Mouse (Mus musculus) kidney, embryonic 14.5 days (tissue): ENCODE results near the gene Dph7. TPM values are rescaled to one million over a fixed set of nuclear protein-coding genes. Genes with fewer than 3 reads are reported as not detected.

ENCODE experiments used
- ATAC-seq: fragments of 200-750 bp; cut with Nextera tagmentation; 2 replicates; pipeline ENCODE4 v1.8.0; 2017; ENCODE audit warnings: moderate number of reproducible peaks, mild to moderate bottlenecking, moderate TSS enrichment, moderate library complexity; ENCODE audit not compliant: low FRiP score, low TSS enrichment
- H3K27ac ChIP-seq: fragments of 300-500 bp; sonication (generic); 2 replicates; pipeline ENCODE4 v1.5.1; 2014; ENCODE audit warnings: low read depth, mild to moderate bottlenecking, low read length, moderate library complexity, mixed read lengths
- H3K27me3 ChIP-seq: fragments of 300-500 bp; sonication (generic); 2 replicates; pipeline ENCODE4 v1.6.1; 2014; ENCODE audit warnings: mild to moderate bottlenecking, low read length; ENCODE audit not compliant: control insufficient read depth, insufficient read depth
- H3K36me3 ChIP-seq: fragments of 300-500 bp; sonication (generic); 2 replicates; pipeline ENCODE4 v1.6.1; 2014; ENCODE audit warnings: low read length, mixed read lengths; ENCODE audit not compliant: control insufficient read depth, insufficient read depth
- H3K4me1 ChIP-seq: fragments of 300-500 bp; sonication (generic); 2 replicates; pipeline ENCODE4 v1.6.1; 2014; ENCODE audit warnings: low read length, mixed read lengths; ENCODE audit not compliant: control insufficient read depth, insufficient read depth
- H3K4me2 ChIP-seq: fragments of 300-500 bp; sonication (generic); replicated peaks from 2 replicates; pipeline ENCODE4 v1.6.1; 2014; ENCODE audit warnings: low read depth, mild to moderate bottlenecking, low read length
- H3K4me3 ChIP-seq: fragments of 300-500 bp; sonication (generic); 2 replicates; pipeline ENCODE4 v1.5.1; 2014; ENCODE audit warnings: mild to moderate bottlenecking, low read length
- H3K9ac ChIP-seq: fragments of 300-500 bp; sonication (generic); 2 replicates; pipeline ENCODE4 v1.6.1; 2014; ENCODE audit warnings: low read depth, mild to moderate bottlenecking, low read length, moderate library complexity
- H3K9me3 ChIP-seq: fragments of 300-500 bp; sonication (generic); 2 replicates; pipeline ENCODE4 v1.6.1; 2016; ENCODE audit warnings: low read length; ENCODE audit not compliant: control insufficient read depth
- WGBS: fragments of 180-500 bp; shearing (Covaris S2); extraction: QIAGEN DNeasy Blood & Tissue Kit; methylation state at CpG from one replicate; pipeline ENCODE4 v1.1.7; 2014; 5-methylcytosine and 5-hydroxymethylcytosine counted together
- polyA plus RNA-seq: library from polyadenylated mRNA; unstranded; fragments of >200 nt; fragmentation: Nextera tagmentation; extraction: Ambion mirVana; gene quantifications from 2 replicates; pipeline ENCODE4 v1.2.1, GENCODE M21; 2014

The Dph7 gene
- polyA plus RNA-seq, 1 experiment from 2014 or later, result 30.2 TPM

GRCm38 (mm10) chr2:24976960-24977359, 14.8 kb downstream of the Dph7 start:
- ATAC-seq, result no peak
- H3K27me3 ChIP-seq, result no peaks in the 10 kb centered on the region
- H3K4me1 ChIP-seq, result peaks cover 13% of the 10 kb centered on the region
- H3K4me3 ChIP-seq, result no peak overlapping the region
- WGBS, result 90% methylated on average over 5 of the region's 5 CpGs
- no peak overlapping the region for H3K4me2 ChIP-seq
- H3K9me3 ChIP-seq, result no peaks in the 10 kb centered on the region
- no peak overlapping the region for H3K27ac ChIP-seq
- H3K36me3 ChIP-seq, result peaks cover 15% of the 10 kb centered on the region
- no peak overlapping the region for H3K9ac ChIP-seq

- Histone ChIP-seq H3K27ac (no peak overlapping the region), H3K4me1 (no peaks in the 10 kb centered on the region), H3K4me3 (no peak overlapping the region), H3K9me3 (no peaks in the 10 kb centered on the region), H3K4me2 (no peak overlapping the region), H3K36me3 (no peaks in the 10 kb centered on the region), H3K9ac (no peak overlapping the region), H3K27me3 (no peaks in the 10 kb centered on the region)
- WGBS, result 42% methylated on average over 2 of the region's 2 CpGs
- ATAC-seq, result no peak
Measured at GRCm38 (mm10) chr2:24987762-24988161, 25.6 kb downstream of the Dph7 start.

- no peak overlapping the region for H3K4me2 ChIP-seq
- WGBS, result 88% methylated on average over 6 of the region's 6 CpGs
- H3K27me3 ChIP-seq, result no peaks in the 10 kb centered on the region
- no peak overlapping the region for H3K4me3 ChIP-seq
- no peak overlapping the region for H3K27ac ChIP-seq
- H3K36me3 ChIP-seq, result no peaks in the 10 kb centered on the region
- no peaks in the 10 kb centered on the region for H3K9me3 ChIP-seq
- no peak overlapping the region for H3K9ac ChIP-seq
- no peaks in the 10 kb centered on the region for H3K4me1 ChIP-seq
- ATAC-seq, result no peak
Measured at GRCm38 (mm10) chr2:24995332-24995731, 33.1 kb downstream of the Dph7 start.

- no peak overlapping the region for H3K9ac ChIP-seq
- H3K4me2 ChIP-seq, result no peak overlapping the region
- no peak for ATAC-seq
- no peaks in the 10 kb centered on the region for H3K9me3 ChIP-seq
- H3K27ac ChIP-seq, result no peak overlapping the region
- WGBS, result 89% methylated on average over 2 of the region's 2 CpGs
- no peak overlapping the region for H3K4me3 ChIP-seq
- H3K27me3 ChIP-seq, result no peaks in the 10 kb centered on the region
- H3K4me1 ChIP-seq, result no peaks in the 10 kb centered on the region
- H3K36me3 ChIP-seq, result no peaks in the 10 kb centered on the region
Measured at GRCm38 (mm10) chr2:24996471-24996870, 34.3 kb downstream of the Dph7 start.

GRCm38 (mm10) chr2:25000544-25001235, 38.5 kb downstream of the Dph7 start:
- H3K4me3 ChIP-seq, result no peak overlapping the region
- 79% methylated on average over 3 of the region's 3 CpGs for WGBS
- H3K9ac ChIP-seq, result no peak overlapping the region
- no peaks in the 10 kb centered on the region for H3K9me3 ChIP-seq
- H3K4me1 ChIP-seq, result no peaks in the 10 kb centered on the region
- no peaks in the 10 kb centered on the region for H3K27me3 ChIP-seq
- ATAC-seq, result no peak
- no peak overlapping the region for H3K4me2 ChIP-seq
- H3K27ac ChIP-seq, result no peak overlapping the region
- H3K36me3 ChIP-seq, result no peaks in the 10 kb centered on the region

- H3K36me3 ChIP-seq, result no peaks in the 10 kb centered on the region
- no peaks in the 10 kb centered on the region for H3K9me3 ChIP-seq
- H3K27me3 ChIP-seq, result no peaks in the 10 kb centered on the region
- 88% methylated on average over 9 of the region's 9 CpGs for WGBS
- H3K27ac ChIP-seq, result no peak overlapping the region
- H3K9ac ChIP-seq, result no peak overlapping the region
- ATAC-seq, result no peak
- H3K4me1 ChIP-seq, result no peaks in the 10 kb centered on the region
- no peak overlapping the region for H3K4me2 ChIP-seq
- no peak overlapping the region for H3K4me3 ChIP-seq
Measured at GRCm38 (mm10) chr2:25003946-25004786, 42.0 kb downstream of the Dph7 start.

GRCm38 (mm10) chr2:25006767-25007166, 44.6 kb downstream of the Dph7 start:
- Histone ChIP-seq H3K4me3 (no peak overlapping the region), H3K4me2 (no peak overlapping the region), H3K9me3 (no peaks in the 10 kb centered on the region), H3K27ac (no peak overlapping the region), H3K4me1 (no peaks in the 10 kb centered on the region), H3K36me3 (no peaks in the 10 kb centered on the region), H3K9ac (no peak overlapping the region), H3K27me3 (no peaks in the 10 kb centered on the region)
- ATAC-seq, result no peak
- WGBS, result 82% methylated on average over 1 of the region's 1 CpGs

- Histone ChIP-seq H3K4me1 (no peaks in the 10 kb centered on the region), H3K9me3 (no peaks in the 10 kb centered on the region), H3K27me3 (no peaks in the 10 kb centered on the region), H3K27ac (no peak overlapping the region), H3K36me3 (no peaks in the 10 kb centered on the region), H3K4me3 (no peak overlapping the region), H3K9ac (no peak overlapping the region), H3K4me2 (no peak overlapping the region)
- no peak for ATAC-seq
Measured at GRCm38 (mm10) chr2:25008250-25008649, 46.0 kb downstream of the Dph7 start.
